Mouse (Mus musculus) hindbrain, embryonic 16.5 days (tissue): ENCODE results near the gene Hnrnpul1. TPM values are rescaled to one million over a fixed set of nuclear protein-coding genes. Genes with fewer than 3 reads are reported as not detected.

Source experiments
- ATAC-seq: fragments of 200-750 bp; cut with Nextera tagmentation; 2 replicates; pipeline ENCODE4 v1.8.0; 2017; ENCODE audit warnings: moderate TSS enrichment, moderate library complexity
- H3K27ac ChIP-seq: fragments of 300-500 bp; sonication (generic); 2 replicates; pipeline ENCODE4 v1.5.1; 2014; ENCODE audit warnings: low read depth, mild to moderate bottlenecking, control low read depth, low read length, moderate library complexity
- H3K27me3 ChIP-seq: fragments of 300-500 bp; sonication (generic); replicated peaks from 2 replicates; pipeline ENCODE4 v1.6.1; 2014; ENCODE audit warnings: low read length; ENCODE audit not compliant: control insufficient read depth, insufficient read depth
- H3K36me3 ChIP-seq: fragments of 300-500 bp; sonication (generic); 2 replicates; pipeline ENCODE4 v1.6.1; 2014; ENCODE audit warnings: mild to moderate bottlenecking, low read length, moderate library complexity, mixed read lengths; ENCODE audit not compliant: control insufficient read depth, insufficient read depth
- H3K4me1 ChIP-seq: fragments of 300-500 bp; sonication (generic); 2 replicates; pipeline ENCODE4 v1.6.1; 2014; ENCODE audit warnings: low read depth, low read length; ENCODE audit not compliant: control insufficient read depth, insufficient read depth
- H3K4me2 ChIP-seq: fragments of 300-500 bp; sonication (generic); 2 replicates; pipeline ENCODE4 v1.6.1; 2014; ENCODE audit warnings: mild to moderate bottlenecking, low read length, control low read depth, moderate library complexity
- H3K4me3 ChIP-seq: fragments of 300-500 bp; sonication (generic); 2 replicates; pipeline ENCODE4 v1.5.1; 2014; ENCODE audit warnings: mild to moderate bottlenecking, low read length, control low read depth, moderate library complexity
- H3K9ac ChIP-seq: fragments of 300-500 bp; sonication (generic); 2 replicates; pipeline ENCODE4 v1.6.1; 2014; ENCODE audit warnings: low read depth, mild to moderate bottlenecking, control low read depth, low read length, moderate library complexity
- H3K9me3 ChIP-seq: fragments of 300-500 bp; sonication (generic); 2 replicates; pipeline ENCODE4 v1.6.1; 2014; ENCODE audit warnings: mild to moderate bottlenecking, low read length, moderate library complexity; ENCODE audit not compliant: control insufficient read depth
- WGBS: fragments of 180-500 bp; shearing (Covaris S2); extraction: QIAGEN DNeasy Blood & Tissue Kit; methylation state at CpG from one replicate; pipeline ENCODE4 v1.1.7; 2014; 5-methylcytosine and 5-hydroxymethylcytosine counted together
- polyA plus RNA-seq: library from polyadenylated mRNA; unstranded; fragments of >200 nt; fragmentation: Nextera tagmentation; extraction: Ambion mirVana; gene quantifications from 2 replicates; pipeline ENCODE4 v1.2.1, GENCODE M21; 2015

Gene Hnrnpul1
- polyA plus RNA-seq, 1 experiment from 2014 or later: 32.3 TPM

- 50% methylated on average over 11 of the region's 11 CpGs for WGBS
- ATAC-seq: peak; percentile 25
- Histone ChIP-seq H3K36me3 (no peaks in the 10 kb centered on the region), H3K27ac (no peak overlapping the region; the same call in 1 of the 2 replicates), H3K27me3 (no peaks in the 10 kb centered on the region; the same call in 1 of the 2 replicates), H3K9me3 (no peaks in the 10 kb centered on the region), H3K4me2 (peak overlapping the region; percentile 87), H3K4me1 (peaks cover 11% of the 10 kb centered on the region), H3K9ac (peak overlapping the region; percentile 68), H3K4me3 (peak overlapping the region; percentile 43)
Observed at GRCm38 (mm10) chr7:25781937-25782610, 27.5 kb upstream of the Hnrnpul1 start.

GRCm38 (mm10) chr7:25781321-25781936 lies 26.9 kb upstream of the Hnrnpul1 start:
- H3K4me3 ChIP-seq: peak overlapping the region; percentile 43
- peak overlapping the region; percentile 87 for H3K4me2 ChIP-seq
- peak overlapping the region; percentile 68 for H3K9ac ChIP-seq
- H3K27me3 ChIP-seq: no peaks in the 10 kb centered on the region
- peak; percentile 69 for ATAC-seq
- peaks cover 11% of the 10 kb centered on the region for H3K4me1 ChIP-seq
- no peaks in the 10 kb centered on the region for H3K9me3 ChIP-seq
- peak overlapping the region; percentile 56; the same call in 1 of the 2 replicates for H3K27ac ChIP-seq
- 14% methylated on average over 22 of the region's 33 CpGs for WGBS
- H3K36me3 ChIP-seq: no peaks in the 10 kb centered on the region

GRCm38 (mm10) chr7:25780753-25781152 lies 26.2 kb upstream of the Hnrnpul1 start:
- no peak for ATAC-seq
- H3K9ac ChIP-seq: no peak overlapping the region
- H3K4me2 ChIP-seq: no peak overlapping the region
- H3K27me3 ChIP-seq: no peaks in the 10 kb centered on the region
- no peaks in the 10 kb centered on the region for H3K36me3 ChIP-seq
- no peak overlapping the region for H3K4me3 ChIP-seq
- WGBS: 46% methylated on average over 4 of the region's 4 CpGs
- no peaks in the 10 kb centered on the region for H3K9me3 ChIP-seq
- no peak overlapping the region for H3K27ac ChIP-seq
- H3K4me1 ChIP-seq: peaks cover 11% of the 10 kb centered on the region

- Histone ChIP-seq H3K9ac (no peak overlapping the region), H3K27ac (no peak overlapping the region), H3K4me3 (no peak overlapping the region), H3K4me2 (no peak overlapping the region), H3K4me1 (peaks cover 11% of the 10 kb centered on the region), H3K9me3 (no peaks in the 10 kb centered on the region), H3K27me3 (no peaks in the 10 kb centered on the region), H3K36me3 (no peaks in the 10 kb centered on the region)
- no peak for ATAC-seq
- 93% methylated on average over 5 of the region's 5 CpGs for WGBS
Observed at GRCm38 (mm10) chr7:25780021-25780420, 25.5 kb upstream of the Hnrnpul1 start.

GRCm38 (mm10) chr7:25768229-25768628 lies 13.7 kb upstream of the Hnrnpul1 start:
- no peak for ATAC-seq
- 90% methylated on average over 5 of the region's 5 CpGs for WGBS
- no peak overlapping the region for H3K27ac ChIP-seq

GRCm38 (mm10) chr7:25766108-25766507 lies 11.6 kb upstream of the Hnrnpul1 start:
- Histone ChIP-seq H3K27me3 (no peaks in the 10 kb centered on the region), H3K9me3 (no peaks in the 10 kb centered on the region), H3K36me3 (no peaks in the 10 kb centered on the region), H3K4me3 (no peak overlapping the region), H3K9ac (no peak overlapping the region), H3K4me2 (no peak overlapping the region), H3K4me1 (no peaks in the 10 kb centered on the region), H3K27ac (no peak overlapping the region)
- no peak for ATAC-seq
- 90% methylated on average over 6 of the region's 6 CpGs for WGBS

More at GRCm38 (mm10) chr7:25768229-25768628, 13.7 kb upstream of the Hnrnpul1 start:
- Histone ChIP-seq H3K4me3 (no peak overlapping the region), H3K9ac (no peak overlapping the region), H3K4me1 (no peaks in the 10 kb centered on the region), H3K36me3 (no peaks in the 10 kb centered on the region), H3K27me3 (no peaks in the 10 kb centered on the region), H3K4me2 (no peak overlapping the region), H3K9me3 (no peaks in the 10 kb centered on the region)

- 69% methylated on average over 5 of the region's 5 CpGs for WGBS
- Histone ChIP-seq H3K4me2 (no peak overlapping the region), H3K36me3 (no peaks in the 10 kb centered on the region), H3K9ac (no peak overlapping the region), H3K27ac (no peak overlapping the region), H3K4me3 (no peak overlapping the region), H3K9me3 (no peaks in the 10 kb centered on the region), H3K27me3 (no peaks in the 10 kb centered on the region), H3K4me1 (no peaks in the 10 kb centered on the region)
- ATAC-seq: no peak
Observed at GRCm38 (mm10) chr7:25764221-25764620, 9.7 kb upstream of the Hnrnpul1 start.

- H3K4me1 ChIP-seq: no peaks in the 10 kb centered on the region
- no peak overlapping the region for H3K4me2 ChIP-seq
- no peaks in the 10 kb centered on the region for H3K9me3 ChIP-seq
- H3K4me3 ChIP-seq: no peak overlapping the region
- no peaks in the 10 kb centered on the region for H3K36me3 ChIP-seq
- H3K27ac ChIP-seq: no peak overlapping the region
- no peak for ATAC-seq
- WGBS: 72% methylated on average over 11 of the region's 11 CpGs
- H3K9ac ChIP-seq: no peak overlapping the region
- H3K27me3 ChIP-seq: no peaks in the 10 kb centered on the region
Observed at GRCm38 (mm10) chr7:25763678-25764077, 9.1 kb upstream of the Hnrnpul1 start.

- H3K27ac ChIP-seq: no peak overlapping the region
- no peak overlapping the region for H3K4me2 ChIP-seq
- H3K9ac ChIP-seq: no peak overlapping the region
- no peaks in the 10 kb centered on the region for H3K9me3 ChIP-seq
- ATAC-seq: no peak
- 61% methylated on average over 10 of the region's 10 CpGs for WGBS
- no peak overlapping the region for H3K4me3 ChIP-seq
- no peaks in the 10 kb centered on the region for H3K27me3 ChIP-seq
- no peaks in the 10 kb centered on the region for H3K36me3 ChIP-seq
- no peaks in the 10 kb centered on the region; the same call in 1 of the 2 replicates for H3K4me1 ChIP-seq
Observed at GRCm38 (mm10) chr7:25761354-25761753, 6.8 kb upstream of the Hnrnpul1 start.
